Mouse (Mus musculus): ENCODE data around the gene Creld2.

GRCm38 (mm10) chr15:88870418-88871185 lies 51.2 kb downstream of the Creld2 start:
- TF ChIP-seq POLR2A (IDR thresholded peaks at IDR 0.05; ENCODE audit: borderline replicate concordance, control insufficient read depth, low read depth, low read length): no peak
- no peak for TF ChIP-seq CTCF (IDR thresholded peaks at IDR 0.05; ENCODE audit: control insufficient read depth, insufficient read depth, low read length)

Data from bone marrow, adult 2 months (tissue).